Mouse (Mus musculus): ENCODE data around the gene Rnaseh2c.

Gene Rnaseh2c

DNA sequence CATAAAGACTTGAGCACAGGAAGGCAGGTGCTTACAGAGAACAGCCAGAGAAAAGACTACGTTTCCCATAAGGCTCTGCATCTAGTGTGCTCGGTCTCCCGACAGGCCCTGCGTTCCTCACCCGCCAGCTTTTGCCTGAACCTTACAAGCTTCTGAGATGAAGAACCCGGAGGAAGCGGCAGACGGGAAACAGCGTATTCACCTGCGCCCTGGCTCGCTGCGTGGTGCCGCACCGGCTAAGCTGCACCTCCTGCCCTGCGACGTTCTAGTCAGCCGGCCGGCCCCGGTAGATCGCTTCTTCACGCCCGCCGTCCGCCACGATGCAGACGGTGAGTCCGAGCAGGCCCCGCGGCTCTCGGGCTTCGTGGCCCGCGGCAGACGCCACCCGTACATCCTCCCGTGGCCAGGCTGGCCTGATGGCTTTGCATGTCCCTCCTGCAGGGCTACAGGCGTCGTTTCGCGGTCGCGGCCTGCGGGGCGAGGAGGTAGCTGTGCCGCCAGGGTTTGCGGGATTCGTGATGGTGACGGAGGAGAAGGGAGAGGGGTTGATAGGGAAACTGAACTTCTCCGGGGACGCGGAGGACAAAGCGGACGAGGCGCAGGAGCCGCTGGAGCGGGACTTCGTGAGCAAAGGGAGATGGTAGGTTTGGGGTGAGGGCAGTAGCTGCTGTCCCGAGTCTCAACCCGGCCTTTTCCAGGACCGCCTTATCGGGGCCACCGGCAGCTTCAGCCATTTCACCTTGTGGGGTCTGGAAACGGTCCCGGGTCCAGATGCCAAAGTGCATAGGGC is at the start of gene Rnaseh2c:
Rnaseh2c (plus strand) TSS at position 122 of the 790 bp plus-strand sequence.
- DNase-seq (ENCODE audit: low spot score in 2 of 2), result peak; percentile 47 to 75

GRCm38 (mm10) chr19:5553802-5554201 is 47.9 kb upstream of the Rnaseh2c start:
- DNase-seq (ENCODE audit: low spot score in 2 of 2), result no peak

- DNase-seq (ENCODE audit: low spot score in 2 of 2), result peak; percentile 20 to 40
Measured at GRCm38 (mm10) chr19:5554212-5554611, 47.5 kb upstream of the Rnaseh2c start.

DNA sequence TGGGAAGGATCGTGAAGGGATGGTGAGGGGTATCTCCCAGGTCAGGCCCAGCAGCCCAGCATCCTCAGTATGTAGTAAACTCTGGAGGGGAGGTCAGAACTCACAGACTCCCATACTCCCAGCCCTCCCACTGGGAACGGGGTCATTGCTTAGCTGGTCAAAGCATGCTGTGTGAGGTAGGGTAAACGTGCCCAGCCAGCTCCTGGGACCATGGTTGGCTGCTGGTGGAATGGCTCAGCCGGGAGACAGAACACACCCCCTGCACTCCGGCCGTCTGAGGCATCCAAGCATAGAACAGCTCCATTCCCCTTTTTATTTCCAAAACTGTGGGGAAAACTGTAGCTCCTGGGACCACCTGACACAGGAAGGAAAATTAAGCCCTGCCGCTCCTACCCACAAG is 43.5 kb upstream of the Rnaseh2c start:
- DNase-seq (ENCODE audit: low spot score in 2 of 2), result no peak

DNA sequence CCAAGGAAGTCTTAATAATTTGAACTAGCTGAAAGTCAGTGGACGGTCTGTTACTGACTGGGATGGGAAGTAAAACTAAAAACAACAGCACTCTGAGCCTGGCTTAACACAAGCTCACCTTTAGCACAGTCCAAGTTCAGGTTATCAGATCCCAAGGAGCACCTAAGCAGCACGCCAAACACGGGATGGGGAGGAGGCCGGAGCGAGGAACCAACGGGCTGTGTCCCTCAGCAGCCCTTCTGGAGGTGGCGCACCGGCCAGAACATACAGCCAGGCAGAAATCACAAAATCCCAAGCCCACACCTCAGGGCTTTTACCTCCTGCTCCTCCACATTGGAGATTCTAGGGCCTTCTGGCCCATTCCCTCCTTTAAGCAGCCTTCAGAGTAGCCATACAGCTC is 42.9 kb upstream of the Rnaseh2c start:
- DNase-seq (ENCODE audit: low spot score in 2 of 2), result no peak

DNA sequence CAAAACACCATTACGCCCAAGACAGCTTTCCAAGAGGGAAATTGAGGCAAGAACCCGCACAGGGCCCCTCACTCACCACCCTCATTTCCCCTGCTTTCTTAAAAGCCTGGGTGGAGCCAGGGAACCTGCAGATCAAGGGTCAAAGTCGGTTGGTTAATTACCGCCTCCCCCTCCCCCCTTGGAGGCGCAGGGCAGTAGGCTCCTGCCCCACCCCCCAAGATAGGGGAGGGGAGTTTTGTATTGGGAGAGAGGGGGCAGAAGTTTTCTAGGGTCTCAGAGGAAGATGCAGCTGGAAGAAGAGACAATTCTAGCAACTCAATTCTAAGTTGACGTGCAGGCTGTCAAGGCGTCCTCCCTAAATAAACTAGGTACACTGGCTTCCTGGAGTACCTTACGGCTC is 42.4 kb upstream of the Rnaseh2c start:
- no peak for DNase-seq (ENCODE audit: low spot score in 2 of 2)

- no peak for DNase-seq (ENCODE audit: low spot score in 2 of 2)
Measured at GRCm38 (mm10) chr19:5559631-5560456, 41.8 kb upstream of the Rnaseh2c start.

GRCm38 (mm10) chr19:5560457-5561041 is 41.1 kb upstream of the Rnaseh2c start, which contains the start of gene Ovol1:
TSS of gene Ovol1 (minus strand) at chr19:5560646.
- peak; percentile 76 to 78 for DNase-seq (ENCODE audit: low spot score in 2 of 2)

DNA sequence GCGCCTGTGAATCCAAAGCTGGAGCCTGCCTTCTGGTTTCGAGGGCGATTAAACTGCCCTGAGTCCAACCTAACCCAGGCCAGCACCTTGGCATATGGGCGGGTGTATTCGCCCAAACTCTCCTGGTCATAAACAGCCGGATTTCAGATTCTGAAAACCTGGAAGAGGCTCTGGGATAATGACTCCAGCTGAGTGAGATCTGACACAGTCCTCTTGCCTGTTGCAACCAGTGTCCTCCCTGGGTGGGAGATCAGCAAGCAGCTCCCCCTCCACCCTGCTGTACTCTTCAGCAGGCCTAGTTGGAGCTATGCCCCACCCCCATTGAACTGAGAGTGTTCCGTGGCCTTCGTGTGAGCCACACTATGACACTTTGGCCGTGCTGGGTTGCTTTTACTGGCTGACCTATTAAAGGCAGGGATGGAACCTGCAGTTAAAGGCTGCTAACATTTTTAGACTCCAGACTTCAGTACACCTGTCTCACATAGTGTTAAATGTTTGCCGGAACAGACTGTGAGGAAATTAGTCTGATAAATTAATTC is 40.4 kb upstream of the Rnaseh2c start:
- DNase-seq (ENCODE audit: low spot score in 2 of 2), result no peak

DNA sequence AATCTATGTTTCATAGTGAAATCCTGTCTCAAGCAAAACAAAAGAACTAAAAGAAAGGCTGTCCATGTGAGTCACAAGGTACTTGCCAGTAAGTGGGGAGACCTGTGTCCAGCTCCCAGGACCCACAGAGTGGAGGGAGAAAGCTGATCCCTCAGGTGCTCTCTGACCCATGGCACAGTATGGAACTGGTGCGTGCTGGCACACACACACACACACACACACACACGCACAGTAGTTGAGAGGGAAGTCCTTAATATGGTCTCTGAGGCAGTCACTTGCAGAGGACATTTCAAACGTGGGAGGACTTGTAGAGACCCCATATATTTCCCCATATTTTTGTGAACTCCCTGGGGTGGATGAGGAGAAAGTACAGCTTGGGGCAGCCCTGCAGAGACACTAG is 39.8 kb upstream of the Rnaseh2c start:
- DNase-seq (ENCODE audit: low spot score in 2 of 2), result no peak

DNA sequence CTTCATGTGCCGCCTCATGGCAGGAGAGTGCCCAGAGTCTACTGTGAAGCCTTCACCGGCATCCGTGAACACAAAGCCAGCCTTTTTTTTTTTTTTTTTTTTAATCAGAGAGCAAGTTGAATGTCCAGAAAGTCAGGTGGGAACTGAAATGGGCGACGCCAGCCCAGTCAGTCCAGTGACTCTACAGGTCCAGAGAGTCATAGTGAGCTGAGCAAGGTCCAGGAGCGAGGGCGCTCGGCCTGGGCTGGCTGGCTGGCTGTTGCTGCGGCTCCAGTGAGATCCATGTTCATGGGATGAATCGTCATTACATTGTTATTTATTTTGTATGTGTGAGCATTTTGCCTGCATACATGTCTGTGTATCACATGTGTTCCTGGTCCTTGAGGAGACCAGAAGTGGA is 38.9 kb upstream of the Rnaseh2c start:
- DNase-seq (ENCODE audit: low spot score in 2 of 2), result no peak

GRCm38 (mm10) chr19:5566316-5566715 is 35.4 kb upstream of the Rnaseh2c start:
- DNase-seq (ENCODE audit: low spot score in 2 of 2), result no peak

- DNase-seq (ENCODE audit: low spot score in 2 of 2), result no peak
Measured at GRCm38 (mm10) chr19:5567180-5567533, 34.5 kb upstream of the Rnaseh2c start.

DNA sequence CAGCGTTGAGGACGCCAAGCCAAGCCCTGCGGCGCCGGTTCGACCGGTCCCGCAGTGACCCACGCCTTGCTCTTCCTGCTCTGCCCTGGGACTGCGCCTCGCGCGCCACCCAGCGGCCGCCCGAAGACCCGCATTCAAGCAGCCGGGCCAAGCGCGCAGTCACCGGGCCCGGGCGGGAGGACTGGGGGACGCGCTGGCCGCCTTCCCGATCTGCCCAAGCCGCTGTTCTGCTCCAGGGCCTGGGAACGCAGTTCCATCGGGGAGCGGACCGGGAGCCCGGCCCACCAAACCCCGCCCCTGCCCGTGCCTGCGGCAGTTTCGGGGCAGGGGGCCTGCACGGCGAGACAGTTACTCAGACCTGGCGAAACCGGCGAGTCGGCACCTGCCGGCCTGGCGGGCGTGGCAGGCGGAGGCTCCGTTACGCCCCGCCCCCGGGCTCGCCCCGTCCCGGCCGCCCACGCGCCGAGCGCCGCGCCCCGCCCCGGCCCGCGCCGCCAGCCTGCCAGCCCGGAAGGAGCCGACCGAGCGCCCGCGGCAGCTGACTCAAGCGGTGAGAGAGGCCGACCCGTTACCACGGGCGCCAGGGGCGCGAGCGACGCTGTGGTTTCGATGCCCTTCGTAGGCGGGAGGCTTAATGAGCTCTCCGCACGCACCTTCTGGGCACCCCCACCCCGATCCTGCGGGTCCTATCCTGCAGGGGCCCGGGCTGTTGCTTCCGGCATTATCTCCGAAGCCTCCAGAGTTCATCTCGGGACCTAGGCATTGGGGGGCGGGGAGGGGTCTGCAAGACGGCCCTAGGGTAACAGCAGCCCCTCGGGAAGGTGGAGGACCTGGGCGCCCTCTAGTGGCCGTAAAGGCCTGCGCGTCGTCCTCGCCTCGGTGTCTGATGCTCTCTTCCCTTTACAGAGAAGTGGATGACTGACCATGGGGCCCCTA is 33.9 kb upstream of the Rnaseh2c start, which contains the start of gene Ap5b1:
Ap5b1 (plus strand) TSS at position 492 of the 936 bp plus-strand sequence.
- peak; percentile 87 to 90 for DNase-seq (ENCODE audit: low spot score in 2 of 2)

GRCm38 (mm10) chr19:5568470-5569140 is 33.1 kb upstream of the Rnaseh2c start:
- peak; percentile 77 to 81 for DNase-seq (ENCODE audit: low spot score in 2 of 2)

DNA sequence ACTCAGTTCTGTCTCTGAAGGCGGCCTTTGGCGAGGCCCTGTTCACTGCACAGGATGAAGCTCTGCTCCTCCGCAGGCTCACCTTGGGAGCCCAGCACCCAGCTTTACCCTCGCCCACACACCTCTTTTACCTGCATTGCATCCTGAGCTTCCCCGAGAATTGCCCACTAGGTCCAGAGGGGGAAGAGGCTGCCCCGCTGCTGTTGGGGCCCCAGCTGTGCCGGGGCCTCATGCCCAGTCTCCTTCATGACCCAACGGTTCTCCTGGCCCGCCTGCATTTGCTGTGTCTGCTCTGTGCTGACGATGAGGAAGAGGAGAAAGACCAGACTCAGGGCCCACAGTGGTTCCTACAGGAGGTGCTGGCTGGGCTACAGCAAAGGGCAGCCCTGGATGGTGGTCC is 32.2 kb upstream of the Rnaseh2c start:
- DNase-seq (ENCODE audit: low spot score in 2 of 2), result no peak

GRCm38 (mm10) chr19:5570353-5571246 is 31.1 kb upstream of the Rnaseh2c start:
- no peak for DNase-seq (ENCODE audit: low spot score in 2 of 2)

GRCm38 (mm10) chr19:5571831-5572230 is 29.8 kb upstream of the Rnaseh2c start:
- no peak for DNase-seq (ENCODE audit: low spot score in 2 of 2)
